14 mouse cellular contexts compared by ENCODE assay signal in the genomic region with DNA sequence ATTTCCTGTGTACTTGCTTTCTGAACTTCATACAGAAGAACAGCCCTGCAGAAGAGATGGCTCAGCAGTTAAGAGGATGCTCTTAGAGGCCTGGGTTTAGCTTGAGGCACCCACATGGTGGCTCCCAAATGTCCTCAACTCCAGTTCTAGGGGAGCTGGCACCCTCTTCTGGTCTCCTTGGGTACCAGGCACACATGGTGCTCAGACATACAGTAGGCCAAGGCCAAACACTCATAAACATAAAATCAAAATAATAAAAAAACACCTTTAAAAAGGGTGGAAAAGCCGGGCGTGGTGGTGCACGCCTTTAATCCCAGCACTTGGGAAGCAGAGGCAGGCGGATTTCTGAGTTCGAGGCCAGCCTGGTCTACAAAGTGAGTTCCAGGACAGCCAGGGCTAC. TPM values are rescaled to one million over a fixed set of nuclear protein-coding genes. Genes with fewer than 3 reads are reported as not detected.
DNase-seq lines count a peak whose midpoint lies in the region; ATAC-seq and TF ChIP-seq lines count a peak whose summit lies in the region.
"Had no signal": no experiment of that assay in that cellular context is flagged by ENCODE, and none has a peak within 500 bp of the region (broad histone marks: within the 10 kb centered on the region; RNA-seq: fewer than 3 reads in every experiment).

No protein-coding gene starts in this region.

- no peak overlapping the region for H3K9ac ChIP-seq in liver, embryonic 14.5 days (replicated peaks)
- no peak overlapping the region for H3K9ac ChIP-seq in midbrain, embryonic 13.5 days (replicated peaks)
- H3K9ac ChIP-seq: embryonic facial prominence, embryonic 15.5 days had no signal

- TF ChIP-seq CTCF in liver, embryonic 14.5 days (IDR thresholded peaks at IDR 0.05; ENCODE audit: low read depth): peak; percentile 47

- 92% methylated on average over 5 of the region's 5 CpGs for WGBS in liver, embryonic 14.5 days (ENCODE audit: insufficient replicate concordance)
- 87% methylated on average over 5 of the region's 5 CpGs for WGBS in embryonic facial prominence, embryonic 10.5 days
- WGBS in midbrain, embryonic 13.5 days: 88% methylated on average over 5 of the region's 5 CpGs

- H3K27me3 ChIP-seq in liver, embryonic 14.5 days (ENCODE audit: control insufficient read depth, insufficient read depth, low read length): no peaks in the 10 kb centered on the region
- H3K27me3 ChIP-seq in embryonic facial prominence, embryonic 10.5 days (replicated peaks; ENCODE audit: low read depth, poor library complexity, severe bottlenecking): no peaks in the 10 kb centered on the region
- H3K27me3 ChIP-seq in midbrain, embryonic 13.5 days: no peaks in the 10 kb centered on the region
- H3K27me3 ChIP-seq: embryonic facial prominence, embryonic 15.5 days; limb, embryonic 13.5 days had no signal

- no peak overlapping the region for H3K4me2 ChIP-seq in liver, embryonic 14.5 days (ENCODE audit: low read depth)
- peak overlapping the region; percentile 51 for H3K4me2 ChIP-seq in midbrain, embryonic 13.5 days (replicated peaks)

- peak; percentile 29 for DNase-seq in adrenal gland, postnatal 14 days
- no peak for DNase-seq in adrenal gland, adult 8-10 months
- DNase-seq in liver, embryonic 14.5 days (ENCODE audit: low read depth in 3 of 3, low spot score in 3 of 3): no peak
- DNase-seq in liver: no peak
- no peak for DNase-seq in embryonic facial prominence, embryonic 10.5 days (ENCODE audit: low spot score)
- no peak for DNase-seq in frontal cortex, postnatal 14 days (ENCODE audit: low spot score in 2 of 2)
- DNase-seq in frontal cortex, postnatal 25 days (ENCODE audit: low spot score in 2 of 2): no peak
- DNase-seq: cerebellum, adult 8-10 months; gastrocnemius, postnatal 14 days; kidney, adult 8-10 months; thymus, adult 18-20 months had no signal

- H3K9me3 ChIP-seq in liver, embryonic 14.5 days (ENCODE audit: control insufficient read depth, low read length): peaks cover 2% of the 10 kb centered on the region; the same call in 1 of the 2 replicates
- peaks cover 6% of the 10 kb centered on the region; the same call in 1 of the 2 replicates for H3K9me3 ChIP-seq in embryonic facial prominence, embryonic 10.5 days
- H3K9me3 ChIP-seq in midbrain, embryonic 13.5 days: no peaks in the 10 kb centered on the region

- TF ChIP-seq EP300 in liver, embryonic 14.5 days (IDR thresholded peaks at IDR 0.05; ENCODE audit: low read depth): no peak

- no peaks in the 10 kb centered on the region; a peak in 1 of 4 replicates for H3K4me1 ChIP-seq in liver, embryonic 14.5 days (replicated peaks; ENCODE audit: control insufficient read depth in 2 of 2, insufficient read depth in 2 of 2, low read length in 1 of 2)
- H3K4me1 ChIP-seq in embryonic facial prominence, embryonic 10.5 days: peaks cover 38% of the 10 kb centered on the region
- H3K4me1 ChIP-seq in midbrain, embryonic 13.5 days (replicated peaks): peaks cover 38% of the 10 kb centered on the region

- no peak overlapping the region for H3K4me3 ChIP-seq in liver, embryonic 14.5 days (ENCODE audit: insufficient read depth in 1 of 2, low read depth in 2 of 2, low read length in 2 of 2)
- peak overlapping the region; percentile 16; the same call in 1 of the 2 replicates for H3K4me3 ChIP-seq in embryonic facial prominence, embryonic 10.5 days
- peak overlapping the region; percentile 28 for H3K4me3 ChIP-seq in midbrain, embryonic 13.5 days (replicated peaks)
- H3K4me3 ChIP-seq: embryonic facial prominence, embryonic 15.5 days had no signal

- ATAC-seq in liver, embryonic 14.5 days (ENCODE audit: insufficient read depth): no peak
- ATAC-seq in midbrain, embryonic 13.5 days: no peak

- no peak overlapping the region for H3K27ac ChIP-seq in liver, embryonic 14.5 days
- H3K27ac ChIP-seq in embryonic facial prominence, embryonic 10.5 days (replicated peaks): no peak overlapping the region
- H3K27ac ChIP-seq in midbrain, embryonic 13.5 days: 0 out of 2 replicates have a peak overlapping the region, but pooled peaks have one; percentile 25
- H3K27ac ChIP-seq: embryonic facial prominence, embryonic 15.5 days; limb, embryonic 13.5 days had no signal

- no peaks in the 10 kb centered on the region for H3K36me3 ChIP-seq in liver, embryonic 14.5 days (replicated peaks; ENCODE audit: control insufficient read depth, insufficient read depth, low read depth)
- H3K36me3 ChIP-seq in embryonic facial prominence, embryonic 10.5 days (replicated peaks): peaks cover 5% of the 10 kb centered on the region
- H3K36me3 ChIP-seq in midbrain, embryonic 13.5 days: peaks cover 4% of the 10 kb centered on the region; the same call in 1 of the 2 replicates
- H3K36me3 ChIP-seq: embryonic facial prominence, embryonic 15.5 days; limb, embryonic 13.5 days had no signal

RNA-seq across cellular contexts. Expression of a gene that starts 17.9 kb away (rescaled TPM):
- total RNA-seq in adrenal gland, postnatal 14 days (2021): 0.33 and 0.90 TPM in 2 replicates
- total RNA-seq in adrenal gland, adult 8-10 months (2022): 1 to 10 TPM in 1 of 4 experiments, under 1 TPM in 2, not detected in 1; 0.20 to 1.0 (median 0.42) TPM
- polyA plus RNA-seq in liver, embryonic 14.5 days (2012; rRNA removed): 0.04 and 0.05 TPM in 2 replicates
- polyA plus RNA-seq in liver, embryonic 14.5 days (2014; fragmentation: Nextera tagmentation; extraction: Ambion mirVana): 0.11 TPM in 1 of 2 replicates, not detected in the other
- 0.36 and 0.58 TPM in 2 replicates for polyA plus RNA-seq in embryonic facial prominence, embryonic 10.5 days (2016; fragmentation: Nextera tagmentation; extraction: Ambion mirVana)
- 2.7 and 3.8 TPM in 2 replicates for polyA plus RNA-seq in midbrain, embryonic 13.5 days (2015; fragmentation: Nextera tagmentation; extraction: Ambion mirVana)

RNA-seq across cellular contexts. Expression of a gene that starts 23.8 kb away (rescaled TPM):
- total RNA-seq in adrenal gland, postnatal 14 days (2021): 41.6 and 44.6 TPM in 2 replicates
- total RNA-seq in adrenal gland, adult 8-10 months (2022): 10 to 100 TPM; 57.3 to 62.8 (median 61.1) TPM
- polyA plus RNA-seq in liver, embryonic 14.5 days (2012; rRNA removed): 5.6 and 6.8 TPM in 2 replicates
- polyA plus RNA-seq in liver, embryonic 14.5 days (2014; fragmentation: Nextera tagmentation; extraction: Ambion mirVana): 10.6 and 12.0 TPM in 2 replicates
- 34.9 and 38.5 TPM in 2 replicates for polyA plus RNA-seq in embryonic facial prominence, embryonic 10.5 days (2016; fragmentation: Nextera tagmentation; extraction: Ambion mirVana)
- 45.8 and 46.9 TPM in 2 replicates for polyA plus RNA-seq in midbrain, embryonic 13.5 days (2015; fragmentation: Nextera tagmentation; extraction: Ambion mirVana)

RNA-seq across cellular contexts. Expression of a gene that starts 48.8 kb away (rescaled TPM):
- total RNA-seq in adrenal gland, postnatal 14 days (2021): 10.4 and 14.7 TPM in 2 replicates
- 10 to 100 TPM; 14.2 to 21.1 (median 16.7) TPM for total RNA-seq in adrenal gland, adult 8-10 months (2022)
- 162 and 175 TPM in 2 replicates for polyA plus RNA-seq in liver, embryonic 14.5 days (2012; rRNA removed)
- 184 and 195 TPM in 2 replicates for polyA plus RNA-seq in liver, embryonic 14.5 days (2014; fragmentation: Nextera tagmentation; extraction: Ambion mirVana)
- polyA plus RNA-seq in embryonic facial prominence, embryonic 10.5 days (2016; fragmentation: Nextera tagmentation; extraction: Ambion mirVana): 32.2 and 32.8 TPM in 2 replicates
- 58.6 and 59.0 TPM in 2 replicates for polyA plus RNA-seq in midbrain, embryonic 13.5 days (2015; fragmentation: Nextera tagmentation; extraction: Ambion mirVana)

RNA-seq across cellular contexts. Expression of a gene that starts 49.6 kb away (rescaled TPM):
- total RNA-seq in adrenal gland, postnatal 14 days (2021): 64.7 and 65.3 TPM in 2 replicates
- total RNA-seq in adrenal gland, adult 8-10 months (2022): 10 to 100 TPM; 52.5 to 78.0 (median 65.2) TPM
- polyA plus RNA-seq in liver, embryonic 14.5 days (2012; rRNA removed): 35.0 and 55.4 TPM in 2 replicates
- polyA plus RNA-seq in liver, embryonic 14.5 days (2014; fragmentation: Nextera tagmentation; extraction: Ambion mirVana): 78.5 and 87.7 TPM in 2 replicates
- polyA plus RNA-seq in embryonic facial prominence, embryonic 10.5 days (2016; fragmentation: Nextera tagmentation; extraction: Ambion mirVana): 194 and 216 TPM in 2 replicates
- polyA plus RNA-seq in midbrain, embryonic 13.5 days (2015; fragmentation: Nextera tagmentation; extraction: Ambion mirVana): 110 TPM in 2 replicates

Comparison
In these comparisons a context has a peak if more than half of its experiments do, and no peak if none do; other contexts are left out.
1. H3K4me3 ChIP-seq: peak in embryonic facial prominence, embryonic 10.5 days (single experiment) and midbrain, embryonic 13.5 days (single experiment); none in liver, embryonic 14.5 days (0 of 2).